Mouse (Mus musculus) liver, adult 2 months (tissue): ENCODE data around the gene Mcf2l.

Experiments used
- CTCF ChIP-seq: fragments of 200-500 bp; IDR thresholded peaks from 2 replicates; pipeline ENCODE4 v1.5.1; 2011; ENCODE audit warnings: low read depth, low read length, control low read depth
- POLR2A ChIP-seq: fragments of 200-500 bp; IDR thresholded peaks from 2 replicates; pipeline ENCODE4 v1.6.1; 2011; ENCODE audit warnings: low read length, control low read depth; ENCODE audit not compliant: insufficient read depth; ENCODE audit errors: extremely low read depth

- TF ChIP-seq CTCF (no peak), POLR2A (no peak)
Measured at GRCm38 (mm10) chr8:13047652-13048051, 174.0 kb downstream of the Mcf2l start.
